Mouse (Mus musculus): ENCODE measurements around the gene Lrrc25.

Lrrc25 gene

DNA sequence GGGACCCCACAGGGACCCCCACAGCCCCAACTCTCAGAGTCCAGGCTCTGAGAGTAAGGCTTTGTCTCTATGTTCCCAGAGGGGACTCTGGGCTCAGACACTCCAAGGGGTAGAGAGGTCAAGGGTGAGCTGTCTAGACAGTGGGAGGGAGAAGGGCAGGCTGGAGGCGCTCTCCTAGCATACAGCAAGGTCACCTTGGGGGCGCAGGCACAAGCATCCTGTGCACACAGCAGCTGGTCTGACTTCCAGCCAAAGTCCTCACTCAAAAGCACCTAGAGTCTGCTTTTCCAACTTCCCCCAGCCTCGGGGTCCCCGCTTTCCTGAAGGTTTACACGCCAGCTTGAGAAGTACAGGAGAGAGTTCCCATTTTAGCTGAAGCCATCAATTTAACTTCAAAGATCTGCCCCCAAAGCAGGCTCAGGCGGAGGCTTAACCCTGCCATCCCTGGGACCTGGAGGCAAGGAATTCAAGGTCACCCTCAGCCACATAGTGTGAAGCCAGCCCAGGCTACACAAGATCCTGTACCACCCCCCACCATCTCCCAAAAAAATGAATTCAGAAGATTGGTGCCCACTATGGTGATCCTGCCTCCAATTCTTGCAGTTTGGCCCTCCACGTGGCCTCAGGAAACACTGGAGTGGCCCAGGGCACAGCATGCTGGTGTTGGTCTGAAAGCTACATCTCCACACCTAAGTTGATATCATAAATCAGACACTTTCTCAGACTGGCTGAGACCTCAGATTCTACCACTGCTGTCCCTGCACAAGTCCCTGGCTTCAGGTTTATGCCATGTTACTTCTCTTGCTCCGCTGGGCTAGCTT, 31.6 kb downstream of the Lrrc25 start:
- DNase-seq (ENCODE audit: low read depth): no peak

GRCm38 (mm10) chr8:70648164-70648442, 32.1 kb downstream of the Lrrc25 start:
- no peak for DNase-seq (ENCODE audit: low read depth)

DNA sequence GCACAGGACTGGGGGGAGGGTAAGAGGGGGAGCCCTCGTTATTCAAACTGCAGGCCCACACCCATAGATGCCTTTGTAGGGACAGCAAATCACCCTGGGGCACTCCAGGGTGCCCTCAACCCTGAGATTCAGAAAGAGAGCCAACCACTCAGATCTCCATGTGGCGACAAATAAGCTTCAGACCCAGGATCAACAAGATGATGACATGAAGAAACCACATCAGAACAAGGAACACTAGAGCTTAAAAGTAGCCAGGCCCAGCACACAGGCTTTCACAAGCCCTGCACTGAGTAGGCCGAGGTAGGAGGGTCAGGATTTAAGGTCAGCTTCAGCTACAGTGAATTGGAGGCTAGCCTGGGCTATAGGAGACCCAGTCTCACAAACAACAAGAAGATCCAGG, 33.0 kb downstream of the Lrrc25 start:
- DNase-seq (ENCODE audit: low read depth): no peak

- peak; percentile 50 for DNase-seq (ENCODE audit: low read depth)
These were observed 33.4 kb downstream of the Lrrc25 start for GRCm38 (mm10) chr8:70649324-70649723.

GRCm38 (mm10) chr8:70650351-70650750, 34.4 kb downstream of the Lrrc25 start:
- no peak for DNase-seq (ENCODE audit: low read depth)

GRCm38 (mm10) chr8:70653226-70653625, 37.3 kb downstream of the Lrrc25 start:
- DNase-seq (ENCODE audit: low read depth): peak; percentile 44

DNA sequence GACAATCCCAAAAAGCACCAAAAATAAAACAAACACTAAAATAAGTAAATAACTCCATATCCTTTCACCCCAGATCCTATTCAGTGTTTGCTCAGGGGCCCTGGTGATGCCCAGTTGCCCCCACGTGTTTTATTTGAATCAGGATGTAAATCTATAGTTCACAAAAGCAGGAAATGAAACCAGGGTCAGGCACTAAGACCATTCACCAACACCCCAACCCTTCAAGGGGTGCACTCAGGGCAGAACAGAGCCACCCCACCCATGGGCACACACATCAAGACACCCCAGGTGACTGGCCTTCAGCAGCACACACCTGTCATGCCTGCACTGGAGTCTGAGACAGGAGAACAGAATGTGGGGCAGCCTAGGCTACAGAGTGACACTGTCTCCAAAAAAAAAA, 38.2 kb downstream of the Lrrc25 start:
- DNase-seq (ENCODE audit: low read depth): no peak

- DNase-seq (ENCODE audit: low read depth): no peak
These were observed 39.5 kb downstream of the Lrrc25 start for GRCm38 (mm10) chr8:70655469-70655868.

- no peak for DNase-seq (ENCODE audit: low read depth)
These were observed 40.3 kb downstream of the Lrrc25 start for GRCm38 (mm10) chr8:70656193-70656790.

DNA sequence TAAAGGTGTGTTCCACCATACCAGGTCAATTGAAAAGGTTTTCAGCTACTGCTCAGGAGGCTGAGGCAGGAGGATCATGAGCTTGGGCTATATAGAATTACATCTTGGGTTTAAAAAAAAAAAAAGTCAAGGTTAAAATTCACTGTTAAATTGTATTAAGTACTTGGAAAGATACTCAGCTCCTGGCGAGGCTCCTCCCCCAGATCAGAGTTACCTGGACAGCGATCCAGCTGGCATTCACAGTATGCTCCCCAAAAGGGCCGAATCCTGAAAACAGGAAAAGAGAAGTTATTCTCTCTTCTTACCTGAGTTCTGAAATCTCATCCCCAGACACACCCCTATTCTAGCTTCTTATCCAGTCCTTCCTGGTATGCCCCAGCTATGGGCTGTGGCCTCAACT, 41.3 kb downstream of the Lrrc25 start:
- DNase-seq (ENCODE audit: low read depth): no peak

- no peak for DNase-seq (ENCODE audit: low read depth)
These were observed 41.8 kb downstream of the Lrrc25 start for GRCm38 (mm10) chr8:70657739-70658138.

DNA sequence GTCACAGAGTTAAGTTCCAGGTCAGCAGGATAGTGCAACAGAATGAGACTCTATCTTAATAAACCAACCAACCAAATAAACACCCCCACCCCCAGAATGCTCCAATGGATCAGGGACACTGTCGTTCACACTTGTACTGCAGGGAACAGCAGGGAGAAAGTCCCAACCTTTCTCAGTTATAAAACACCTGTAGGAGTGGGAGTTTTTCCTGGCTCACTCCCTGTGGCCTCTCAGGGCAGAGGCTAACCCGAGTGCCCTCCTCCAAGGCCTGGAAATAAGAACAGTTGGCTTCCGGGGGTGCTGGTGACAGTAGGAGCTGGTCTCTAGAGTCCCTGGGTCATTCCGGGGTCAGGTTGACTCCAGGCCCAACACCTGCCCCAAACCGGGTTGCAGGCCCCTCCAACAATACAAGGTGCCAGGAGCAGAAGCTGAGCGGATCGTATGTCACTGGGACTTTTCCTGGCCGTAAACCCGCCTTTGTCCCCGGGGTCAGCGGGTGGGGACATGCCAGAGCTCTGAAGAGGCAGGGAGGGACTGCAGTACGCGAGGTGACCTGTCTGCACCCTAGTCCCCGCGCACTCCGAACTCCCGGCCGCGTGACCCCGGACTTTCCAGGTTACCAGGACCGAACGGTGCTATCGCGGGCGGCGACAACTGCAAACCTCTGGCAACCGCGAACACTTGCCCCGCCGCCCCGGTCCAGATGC, 43.1 kb downstream of the Lrrc25 start:
- DNase-seq (ENCODE audit: low read depth): no peak

- DNase-seq (ENCODE audit: low read depth): peak; percentile 49
These were observed 43.8 kb downstream of the Lrrc25 start for GRCm38 (mm10) chr8:70659604-70660272.

DNA sequence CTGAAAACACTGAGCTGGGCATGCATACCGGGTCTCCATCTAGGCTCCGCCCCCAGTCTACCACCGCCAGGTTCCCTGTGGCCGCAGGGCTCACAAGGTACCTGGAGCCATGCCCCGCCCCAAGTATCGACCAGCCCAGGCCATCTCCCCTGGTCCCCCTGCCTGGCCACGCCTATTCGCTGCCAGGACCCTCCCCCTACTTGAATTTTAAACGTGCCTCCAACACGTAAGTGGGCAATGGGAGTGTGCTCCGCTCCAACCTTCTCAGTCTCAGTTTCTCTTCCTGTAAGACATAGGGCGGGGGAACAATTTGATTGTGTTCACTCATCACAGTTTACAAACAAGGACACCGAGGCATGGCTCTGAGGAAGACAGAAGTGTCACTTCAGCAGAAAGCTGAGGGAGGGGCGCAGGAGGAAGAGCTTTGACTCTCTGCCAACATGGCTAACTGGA, 44.3 kb downstream of the Lrrc25 start, which contains the start of gene Pgpep1:
Gene Pgpep1 (minus strand): TSS at position 116 of the 453 bp plus-strand sequence.
- no peak for DNase-seq (ENCODE audit: low read depth)

DNA sequence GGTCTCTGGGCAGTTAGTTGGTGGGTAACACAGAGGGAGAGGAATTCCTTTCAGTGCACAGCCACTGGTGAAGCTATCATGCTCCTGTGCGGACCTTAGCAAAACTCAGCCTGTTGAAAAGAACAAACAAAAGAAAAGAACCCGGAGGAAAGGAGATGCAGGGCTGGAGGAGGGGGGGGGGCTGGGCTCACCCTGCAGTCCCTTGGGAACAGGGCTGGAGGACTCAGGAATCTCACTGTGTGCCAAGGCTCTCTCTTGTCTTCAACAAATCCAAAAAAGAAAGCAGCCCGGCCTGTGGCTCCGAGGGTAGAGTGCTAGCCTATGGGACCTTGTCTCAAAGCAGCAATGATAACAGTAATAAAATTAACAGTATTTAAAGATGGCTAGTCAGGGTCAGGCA, 47.7 kb downstream of the Lrrc25 start:
- no peak for DNase-seq (ENCODE audit: low read depth)

DNA sequence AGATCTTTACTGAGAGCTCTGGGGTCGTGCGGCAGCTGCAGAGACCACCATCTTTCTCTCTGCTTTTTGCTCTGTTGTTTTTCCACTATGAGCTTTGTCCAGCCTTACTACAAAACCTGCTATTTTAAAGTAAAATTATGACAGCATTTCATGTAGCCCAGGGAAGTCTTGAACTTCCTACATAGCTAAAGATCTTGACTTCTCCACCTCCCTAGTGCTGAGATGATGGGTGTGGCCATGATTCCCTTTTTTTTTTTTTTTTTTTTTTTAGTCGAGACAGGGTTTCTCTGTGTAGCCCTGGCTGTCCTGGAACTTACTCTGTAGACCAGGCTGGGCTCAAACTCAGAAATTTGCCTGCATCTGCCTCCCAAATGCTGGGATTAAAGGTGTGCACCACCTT, 48.7 kb downstream of the Lrrc25 start:
- DNase-seq (ENCODE audit: low read depth): no peak

- no peak for DNase-seq (ENCODE audit: low read depth)
These were observed 49.6 kb downstream of the Lrrc25 start for GRCm38 (mm10) chr8:70665599-70665998.

GRCm38 (mm10) chr8:70667071-70667470, 51.1 kb downstream of the Lrrc25 start:
- peak; percentile 51 for DNase-seq (ENCODE audit: low read depth)

Data from fibroblast of lung, adult 2 months (primary cell).